Mouse (Mus musculus) embryonic fibroblast, embryonic 13.5 days (primary cell): ENCODE results near the gene Paxx. TPM values are rescaled to one million over a fixed set of nuclear protein-coding genes. Genes with fewer than 3 reads are reported as not detected.
A peak's percentile ranks its signal among the peaks of the same experiment; 100 is the strongest.
"Not testable (repeated sequence)": the region's sequence is repeated elsewhere in the genome, so short reads cannot be mapped to it uniquely, and the experiment has no call there.

Experiments
- H3K27ac ChIP-seq: 2 replicates; pipeline ENCODE4 v1.5.1; 2012; ENCODE audit warnings: low read length, control low read depth, inconsistent platforms; ENCODE audit not compliant: insufficient read depth
- H3K4me1 ChIP-seq: 2 replicates; pipeline ENCODE4 v1.6.1; 2011; ENCODE audit warnings: low read length; ENCODE audit not compliant: control insufficient read depth, insufficient read depth
- H3K4me3 ChIP-seq: 2 replicates; pipeline ENCODE4 v1.5.1; 2011; ENCODE audit warnings: mild to moderate bottlenecking, control low read depth, low read length; ENCODE audit not compliant: insufficient read depth
- CTCF ChIP-seq: IDR thresholded peaks from 2 replicates; pipeline ENCODE4 v1.5.1; 2011; ENCODE audit warnings: mild to moderate bottlenecking, control low read depth, low read length, moderate library complexity, borderline replicate concordance; ENCODE audit not compliant: insufficient read depth
- POLR2A ChIP-seq: IDR thresholded peaks from 2 replicates; pipeline ENCODE4 v1.6.1; 2011; ENCODE audit warnings: low read depth, mild to moderate bottlenecking, control low read depth, low read length, moderate library complexity
- polyA plus RNA-seq: library from polyadenylated mRNA; stranded (reverse); fragments of >200 nt; gene quantifications from 2 replicates; pipeline ENCODE4 v1.2.4, GENCODE M21; 2011; ENCODE audit warnings: low read depth; ENCODE audit not compliant: missing spikeins, insufficient read length

Paxx gene
- polyA plus RNA-seq, 1 experiment: 13.6 TPM

DNA sequence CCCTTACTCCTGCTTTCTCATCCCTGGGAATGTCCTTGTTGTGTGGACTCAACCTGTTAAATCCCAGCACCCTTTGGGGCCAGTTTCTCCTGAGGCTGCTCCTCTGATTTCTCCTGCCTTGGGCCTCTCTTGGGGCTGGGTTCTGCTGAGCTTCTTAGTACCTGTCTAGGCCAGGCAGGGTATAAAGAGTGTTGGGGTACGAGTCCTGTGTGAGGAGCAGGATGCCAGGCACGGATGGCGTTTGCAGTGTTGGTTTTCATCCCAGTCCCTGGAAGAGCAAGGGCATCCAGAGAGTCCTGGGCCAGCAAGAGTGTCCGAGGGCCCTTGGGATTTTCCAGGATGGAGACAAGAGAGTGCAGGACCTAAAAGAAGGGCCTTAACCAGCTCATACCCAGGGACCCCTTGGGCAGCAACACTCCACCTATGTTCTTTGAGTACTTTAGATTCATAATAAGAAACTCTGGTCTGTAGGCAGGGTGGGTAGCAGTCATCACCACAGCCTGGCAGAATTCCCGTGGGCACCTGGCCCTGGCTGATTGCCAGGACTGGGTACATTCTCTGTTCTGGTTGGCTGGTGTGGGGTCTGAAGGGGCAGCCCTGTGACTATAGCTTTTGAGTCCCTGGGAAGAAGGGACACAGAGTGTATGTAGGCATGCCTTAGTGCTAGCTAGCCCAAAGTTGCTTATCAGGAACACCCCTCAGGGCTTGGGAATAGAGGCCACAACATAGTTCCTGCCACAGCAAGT is 31.3 kb downstream of the Paxx start:
- TF ChIP-seq POLR2A: no peak
- no peak for TF ChIP-seq CTCF
- Histone ChIP-seq H3K27ac (no peak overlapping the region), H3K4me1 (no peaks in the 10 kb centered on the region), H3K4me3 (peak overlapping the region; percentile 48; the same call in 1 of the 2 replicates)

DNA sequence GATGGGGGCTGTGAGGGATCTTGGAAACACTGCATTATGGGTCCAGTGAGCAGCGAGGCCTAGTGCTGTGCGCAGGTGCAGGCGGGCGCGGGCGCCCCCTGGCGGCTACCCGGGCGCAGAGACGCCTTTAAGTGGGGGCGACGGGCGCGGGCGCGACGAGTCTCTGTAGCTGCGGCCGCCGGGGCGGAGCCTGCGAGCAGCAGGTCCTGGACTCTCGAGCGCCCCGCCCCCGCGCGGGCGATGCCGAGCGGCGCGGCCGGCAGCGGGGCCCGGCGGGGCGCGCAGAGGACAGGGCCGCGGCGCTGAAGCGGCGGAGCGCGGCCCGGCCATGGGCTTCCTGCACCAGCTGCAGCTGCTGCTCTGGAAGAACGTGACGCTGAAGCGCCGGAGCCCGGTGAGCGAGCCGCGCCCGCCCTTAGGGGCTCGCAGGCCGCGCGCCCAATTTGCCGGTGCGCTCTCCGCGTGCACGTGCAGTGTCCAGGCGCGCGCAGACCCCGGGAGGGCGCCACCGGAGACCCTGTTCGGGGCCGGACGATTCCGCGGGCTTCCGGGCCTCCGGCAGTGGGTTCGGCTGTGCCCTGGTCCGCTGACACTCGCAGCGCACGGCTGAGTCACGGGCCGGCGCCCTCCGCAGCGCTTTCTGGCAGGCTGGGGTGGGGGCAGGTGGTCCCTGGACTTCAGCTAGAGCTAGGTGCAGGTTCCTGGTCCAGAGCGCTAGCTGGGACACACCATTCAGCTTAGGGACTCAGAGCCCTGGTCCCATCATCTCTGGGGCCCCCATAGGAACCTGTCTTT is 32.3 kb downstream of the Paxx start, which contains the start of gene Abca2:
Gene Abca2, plus strand, starts transcription at position 262 of the 795 bp plus-strand sequence.
- TF ChIP-seq CTCF: peak; percentile 76
- TF ChIP-seq POLR2A: peak; percentile 27; the same call in 1 of the 2 replicates
- no peak within 1 kb of the TSS for H3K27ac ChIP-seq
- H3K4me1 ChIP-seq: no peaks in the 10 kb centered on the region
- H3K4me3 ChIP-seq: peak within 1 kb of the TSS; percentile 48

DNA sequence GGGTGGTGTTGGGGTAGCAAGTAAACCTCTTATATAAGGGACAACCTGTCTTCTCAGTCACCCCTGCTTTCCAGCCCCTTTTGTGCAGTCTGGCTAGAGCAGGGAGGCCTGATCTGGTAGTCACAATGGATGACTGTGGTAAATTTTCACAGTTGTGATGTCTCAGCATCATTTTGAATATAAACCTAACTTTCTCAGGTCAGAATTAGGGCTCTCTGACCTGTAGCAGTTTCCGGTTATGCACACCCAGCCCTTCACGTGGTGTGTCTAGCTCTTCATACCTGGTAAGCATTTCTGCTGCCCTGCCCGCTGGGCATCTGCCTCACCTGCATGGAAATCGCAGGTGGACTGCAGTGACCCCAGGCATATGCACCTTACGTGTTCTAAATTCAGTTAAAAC is 33.6 kb downstream of the Paxx start:
- TF ChIP-seq POLR2A (no peak), CTCF (no peak)
- no peak overlapping the region for H3K27ac ChIP-seq
- H3K4me1 ChIP-seq: no peaks in the 10 kb centered on the region
- H3K4me3 ChIP-seq: no peak overlapping the region

DNA sequence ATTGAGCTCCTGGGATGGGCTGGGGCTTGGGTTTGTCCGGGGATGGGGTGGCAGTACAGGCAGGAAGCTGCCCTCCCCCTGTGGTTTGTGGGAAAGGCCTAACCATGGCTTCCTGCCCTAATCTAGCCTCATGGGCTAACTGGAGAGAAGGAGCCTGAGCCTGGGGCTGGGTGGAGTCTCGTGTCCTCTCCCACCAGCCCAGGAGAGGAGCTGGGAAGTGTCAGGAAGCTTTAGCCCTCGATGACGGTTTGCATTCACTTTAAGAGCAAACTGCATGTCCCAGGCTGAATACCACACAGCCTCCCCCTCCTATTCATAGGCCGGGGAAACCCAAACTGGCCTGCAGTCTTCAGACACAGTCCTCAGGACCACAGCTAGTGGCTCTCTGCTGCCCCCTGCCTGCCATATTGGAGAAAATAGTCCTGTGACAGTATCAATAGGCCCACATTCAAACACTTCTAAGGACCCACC is 34.1 kb downstream of the Paxx start:
- no peaks in the 10 kb centered on the region for H3K4me1 ChIP-seq
- H3K27ac ChIP-seq: no peak overlapping the region
- H3K4me3 ChIP-seq: no peak overlapping the region
- TF ChIP-seq POLR2A (no peak), CTCF (peak; percentile 58; the same call in 1 of the 2 replicates)

DNA sequence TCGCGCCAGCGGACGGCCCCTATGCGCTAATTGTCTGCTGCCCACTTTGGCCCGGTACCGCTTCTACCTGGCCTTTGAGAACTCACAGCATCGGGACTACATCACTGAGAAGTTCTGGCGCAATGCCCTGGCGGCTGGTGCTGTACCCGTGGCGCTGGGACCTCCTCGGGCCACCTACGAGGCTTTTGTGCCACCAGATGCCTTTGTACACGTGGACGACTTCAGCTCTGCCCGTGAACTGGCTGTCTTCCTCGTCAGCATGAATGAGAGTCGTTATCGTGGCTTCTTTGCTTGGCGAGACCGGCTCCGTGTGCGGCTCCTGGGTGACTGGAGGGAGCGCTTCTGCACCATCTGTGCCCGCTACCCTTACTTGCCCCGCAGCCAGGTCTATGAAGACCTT is 35.4 kb downstream of the Paxx start:
- TF ChIP-seq CTCF: no peak
- no peak for TF ChIP-seq POLR2A
- Histone ChIP-seq H3K27ac (no peak overlapping the region), H3K4me3 (no peak overlapping the region), H3K4me1 (no peaks in the 10 kb centered on the region)

DNA sequence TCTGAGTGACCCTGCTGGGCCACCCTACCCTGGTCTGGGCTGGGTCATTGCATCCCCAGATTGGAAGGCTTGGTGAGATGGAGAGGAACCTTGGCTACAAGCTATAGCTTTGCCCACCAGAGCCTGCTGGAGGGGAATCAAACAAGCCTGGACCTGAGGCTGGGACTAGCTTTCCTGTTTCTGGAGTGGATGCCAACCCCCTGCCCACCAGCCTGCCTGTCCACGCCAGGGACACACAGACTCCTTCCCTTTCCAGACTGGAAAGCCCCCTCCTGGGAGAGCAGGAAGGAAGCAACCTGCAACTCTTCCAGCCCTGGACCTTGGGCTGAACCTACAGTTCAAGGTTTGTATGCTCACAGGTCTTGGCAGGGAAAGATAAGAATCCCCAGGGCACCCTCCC is 37.3 kb downstream of the Paxx start:
- no peak for TF ChIP-seq CTCF
- no peak for TF ChIP-seq POLR2A
- Histone ChIP-seq H3K27ac (no peak overlapping the region), H3K4me1 (no peaks in the 10 kb centered on the region), H3K4me3 (no peak overlapping the region)

DNA sequence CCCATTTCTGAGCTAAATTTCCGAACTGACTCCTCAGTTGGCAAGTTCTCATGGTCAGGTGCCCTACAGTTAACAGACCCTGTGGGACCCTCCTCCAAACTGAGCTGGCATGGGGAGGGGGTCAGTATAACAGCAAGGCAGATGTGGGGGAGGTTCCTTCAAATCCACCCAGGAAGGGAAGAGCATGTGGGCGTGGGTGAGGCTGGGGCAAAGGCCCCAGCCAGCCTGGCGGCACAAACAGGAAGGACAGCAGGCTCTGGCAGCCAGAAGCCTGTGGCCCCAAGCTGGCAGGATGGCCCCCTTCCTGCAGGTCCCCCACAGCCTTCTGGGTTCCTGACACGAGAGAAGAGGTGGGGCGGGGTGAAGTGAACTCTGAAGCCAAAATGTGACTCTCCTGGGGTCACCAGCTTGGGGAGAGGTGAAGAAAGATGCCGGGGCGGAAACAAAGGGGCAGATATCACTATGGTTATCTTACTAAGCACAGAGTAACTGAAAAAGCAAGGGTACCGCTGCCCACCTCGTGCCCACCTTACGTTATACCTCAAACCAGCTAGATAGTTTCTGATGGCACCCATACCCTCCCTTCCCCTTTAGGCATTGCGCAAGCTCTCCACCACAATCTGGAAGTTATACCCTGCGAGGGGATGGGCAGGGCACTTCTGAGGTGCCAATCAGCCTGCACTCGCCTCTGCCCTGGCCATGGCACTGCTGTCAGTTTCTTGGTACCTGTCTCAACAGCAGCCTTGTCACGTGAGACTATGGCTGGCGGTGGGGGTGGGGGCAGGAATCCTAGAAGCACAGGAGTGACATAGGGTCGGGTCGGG is 38.1 kb downstream of the Paxx start, which contains the start of gene Fut7:
Gene Fut7, plus strand, starts transcription at position 681 of the 824 bp plus-strand sequence.
- H3K4me1 ChIP-seq: no peaks in the 10 kb centered on the region
- H3K4me3 ChIP-seq: no peak within 1 kb of the TSS
- H3K27ac ChIP-seq: no peak within 1 kb of the TSS
- TF ChIP-seq POLR2A (no peak), CTCF (no peak)

DNA sequence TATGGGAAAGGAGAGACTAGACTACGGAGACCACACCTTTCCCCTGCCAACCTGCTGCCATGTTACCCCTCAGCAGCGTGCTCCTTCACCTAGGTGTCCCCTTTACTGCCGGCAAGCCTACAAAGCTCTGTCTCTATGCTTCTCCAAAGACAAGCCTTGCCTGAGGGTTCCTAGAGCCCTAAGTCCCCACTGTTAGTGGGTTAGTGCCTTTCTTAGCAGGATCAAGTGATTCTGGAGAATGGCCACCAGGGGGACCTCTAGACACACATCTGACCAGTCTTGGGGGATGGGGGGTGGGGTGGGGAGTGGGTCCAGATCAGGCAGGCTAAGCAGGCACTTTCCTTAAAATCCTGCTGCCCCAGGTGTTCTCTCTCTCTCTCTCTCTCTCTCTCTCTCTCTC is 39.0 kb downstream of the Paxx start:
- H3K4me1 ChIP-seq: no peaks in the 10 kb centered on the region
- H3K4me3 ChIP-seq: no peak overlapping the region
- no peak overlapping the region for H3K27ac ChIP-seq
- TF ChIP-seq POLR2A (no peak), CTCF (no peak)

DNA sequence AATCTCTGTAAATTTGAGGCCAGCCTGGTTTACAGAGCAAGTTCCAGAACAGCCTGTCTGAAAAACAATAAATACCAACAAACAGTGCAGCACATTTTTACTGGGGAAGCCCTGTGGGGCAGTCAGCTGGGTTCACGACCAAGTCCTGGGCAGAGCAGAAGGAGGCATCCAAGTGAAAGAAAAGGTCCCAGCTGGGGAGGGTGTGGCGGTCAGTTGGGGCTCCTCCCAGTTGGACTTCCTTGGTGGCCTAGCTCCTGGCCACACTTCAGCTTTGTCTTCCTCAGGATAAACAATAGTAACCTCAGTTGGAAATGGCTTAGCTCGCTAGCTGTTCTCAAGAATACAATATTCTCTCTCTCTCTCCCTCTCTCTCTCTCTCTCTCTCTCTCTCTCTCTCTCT is 43.5 kb downstream of the Paxx start:
- TF ChIP-seq CTCF (no peak), POLR2A (no peak)
- no peak overlapping the region for H3K27ac ChIP-seq
- H3K4me1 ChIP-seq: no peaks in the 10 kb centered on the region
- no peak overlapping the region for H3K4me3 ChIP-seq

DNA sequence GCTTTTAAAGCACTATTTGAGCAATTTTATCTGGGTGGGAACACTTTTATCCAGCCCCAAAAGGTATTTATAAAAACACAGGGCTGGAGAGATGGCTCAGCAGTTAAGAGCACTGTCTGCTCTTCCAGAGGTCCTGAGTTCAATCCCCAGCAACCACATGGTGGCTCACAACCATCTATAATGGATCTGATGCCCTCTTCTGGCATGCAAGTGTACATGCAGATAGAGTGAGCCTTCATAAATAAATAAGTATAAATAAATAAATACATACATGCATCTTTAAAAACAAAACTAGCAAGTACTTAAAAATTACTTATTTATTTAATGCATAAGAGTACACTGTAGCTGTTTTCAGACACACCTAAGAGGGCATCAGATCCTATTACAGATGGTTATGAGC is 47.5 kb downstream of the Paxx start:
- H3K4me3 ChIP-seq, H3K4me1 ChIP-seq, H3K27ac ChIP-seq: not testable (repeated sequence)
